Mouse (Mus musculus): ENCODE results near the gene Birc7.

- no peak for TF ChIP-seq GATA1 (IDR thresholded peaks at IDR 0.05; ENCODE audit: borderline replicate concordance, low read length)
- TF ChIP-seq FLI1 (IDR thresholded peaks at IDR 0.05; ENCODE audit: low read length), result no peak
Measured at GRCm38 (mm10) chr2:180890422-180891074, 38.3 kb upstream of the Birc7 start.

All from megakaryocyte, embryonic 14.5 days (primary cell).